Mouse (Mus musculus) gastrocnemius, postnatal 4 days (tissue): ENCODE results near the gene Megf11. TPM values are rescaled to one million over a fixed set of nuclear protein-coding genes. Genes with fewer than 3 reads are reported as not detected.

Experiments used
- DNase-seq, 2 experiments: peaks; one replicate each; pipeline ENCODE4 v3.0.0; 2021 to 2022; ENCODE audit warnings: low spot score in 2 of 2, mixed read lengths in 2 of 2
- microRNA-seq: library from miRNA; unstranded; fragments of <30 nt; microRNA quantifications from one replicate; pipeline ENCODE4 v1.2.0, GENCODE M21; 2021
- total RNA-seq, 2 experiments: library from RNA; stranded (reverse); gene quantifications; 2 replicates each; pipeline ENCODE4 v1.2.3; 2021

The Megf11 gene
- total RNA-seq, 2 experiments from 2014 or later: 0.71 to 1.1 TPM

- no peak for DNase-seq
Observed at GRCm38 (mm10) chr9:64739001-64739400, 353.6 kb downstream of the Megf11 start.

- no peak for DNase-seq
Observed at GRCm38 (mm10) chr9:64742453-64742852, 357.0 kb downstream of the Megf11 start.

- DNase-seq: no peak
Observed at GRCm38 (mm10) chr9:64747735-64748134, 362.3 kb downstream of the Megf11 start.

- no peak for DNase-seq
Observed at GRCm38 (mm10) chr9:64749314-64749713, 363.9 kb downstream of the Megf11 start.

GRCm38 (mm10) chr9:64752575-64752974 is 367.1 kb downstream of the Megf11 start:
- no peak for DNase-seq

- no peak for DNase-seq
Observed at GRCm38 (mm10) chr9:64758052-64758451, 372.6 kb downstream of the Megf11 start.

Small RNA genes within 50 kb of the gene (microRNA-seq; reads per million reads assigned to microRNA genes)
- not detected for gene Gm47308

Other genes starting within 250 kb of the Megf11 start
- gene Zwilch, start 212.5 kb upstream of the Megf11 start, total RNA-seq: 10 to 100 TPM in 1 of 2 experiments, 1 to 10 TPM in 1; 10.0 to 11.2 TPM
- 1,000 to 10,000 TPM in 1 of 2 experiments, 100 to 1,000 TPM in 1; 987 to 1,060 TPM for gene Rpl4, start 212.3 kb upstream of the Megf11 start, total RNA-seq
- gene Snapc5, start 206.4 kb upstream of the Megf11 start, total RNA-seq: 10 to 100 TPM; 16.7 to 20.7 TPM
- 1 to 10 TPM; 1.9 to 2.9 TPM for gene Uchl4, start 150.4 kb upstream of the Megf11 start, total RNA-seq
- gene Map2k1, start 132.0 kb upstream of the Megf11 start, total RNA-seq: 100 to 1,000 TPM; 113 to 118 TPM
- 10 to 100 TPM; 40.9 to 41.6 TPM for gene Tipin, start 104.0 kb upstream of the Megf11 start, total RNA-seq
- gene Dis3l, start 44.3 kb upstream of the Megf11 start, total RNA-seq: 10 to 100 TPM; 15.3 to 17.1 TPM